Comparison of ENCODE assay signal across 9 mouse cellular contexts in genomic region chr10:52742671-52743379, GRCm38 (mm10). TPM values are rescaled to one million over a fixed set of nuclear protein-coding genes. Genes with fewer than 3 reads are reported as not detected.
DNase-seq lines count a peak whose midpoint lies in the region; ATAC-seq lines count a peak whose summit lies in the region.
"Had no signal": no experiment of that assay in that cellular context is flagged by ENCODE, and none has a peak within 500 bp of the region (broad histone marks: within the 10 kb centered on the region; RNA-seq: fewer than 3 reads in every experiment).

No protein-coding gene starts in this region.

- H3K27me3 ChIP-seq in heart, embryonic 12.5 days (replicated peaks), result no peaks in the 10 kb centered on the region

- H3K4me3 ChIP-seq in heart, embryonic 12.5 days, result peak overlapping the region; percentile 1; the same call in 1 of the 2 replicates
- H3K4me3 ChIP-seq: myocyte had no signal

- H3K4me1 ChIP-seq in heart, embryonic 12.5 days (replicated peaks), result peaks cover 7% of the 10 kb centered on the region

- H3K9ac ChIP-seq in heart, embryonic 12.5 days, result no peak overlapping the region

- ATAC-seq in heart, embryonic 12.5 days (ENCODE audit: insufficient number of reproducible peaks, low FRiP score), result no peak

- no peaks in the 10 kb centered on the region for H3K36me3 ChIP-seq in heart, embryonic 12.5 days

- intact Hi-C loops in heart, postnatal 10 days (cut with DNase I), result no loop called here

- peak overlapping the region; percentile 51 for H3K4me2 ChIP-seq in heart, embryonic 12.5 days

- 13% methylated on average over 10 of the region's 10 CpGs for WGBS in heart, embryonic 12.5 days

- H3K9me3 ChIP-seq in heart, embryonic 12.5 days (replicated peaks), result no peaks in the 10 kb centered on the region

- H3K27ac ChIP-seq in heart, embryonic 12.5 days (ENCODE audit: poor library complexity, severe bottlenecking), result no peak overlapping the region

- DNase-seq in heart, postnatal 10 days, result no peak
- DNase-seq in cerebellum, adult 8-10 months, result peak; percentile 37
- DNase-seq in forelimb bud, embryonic 11.5 days (ENCODE audit: low read depth, low spot score), result peak; percentile 78
- peak; percentile 10 to 13 for DNase-seq in layer of hippocampus, postnatal 25 days (ENCODE audit: extremely low spot score in 1 of 2, low spot score in 1 of 2)
- DNase-seq in retina, postnatal 7 days (ENCODE audit: low read depth, low spot score), result peak; percentile 32
- DNase-seq in c-Kit-positive CD71-positive TER-119-positive erythroid progenitor cells, embryonic 14.5 days (ENCODE audit: low spot score), result no peak
- DNase-seq in urinary bladder, postnatal 4 days (ENCODE audit: low spot score in 2 of 2), result no peak

RNA-seq across cellular contexts. Expression of gene Slc35f1, which starts 52.5 kb away (rescaled TPM):
- polyA plus RNA-seq in heart, embryonic 12.5 days (2016; fragmentation: Nextera tagmentation; extraction: Ambion mirVana), result 1.6 and 1.9 TPM in 2 replicates
- total RNA-seq in heart, postnatal 10 days (2021), result 1 to 10 TPM; 1.4 to 2.0 TPM
- total RNA-seq in layer of hippocampus, postnatal 25 days (2021), result 10 to 100 TPM; 32.6 to 34.5 TPM
- polyA plus RNA-seq: myocyte had no signal

Comparison
In these comparisons a context has a peak if more than half of its experiments do, and no peak if none do; other contexts are left out.
1. DNase-seq: peak in cerebellum, adult 8-10 months (single experiment), forelimb bud, embryonic 11.5 days (single experiment), layer of hippocampus, postnatal 25 days (2 of 2) and retina, postnatal 7 days (single experiment); none in heart, postnatal 10 days (0 of 2), c-Kit-positive CD71-positive TER-119-positive erythroid progenitor cells, embryonic 14.5 days (single experiment) and urinary bladder, postnatal 4 days (0 of 2).
2. RNA of gene Slc35f1, which starts 52.5 kb away (total RNA-seq): 32.6 to 34.5 TPM in layer of hippocampus, postnatal 25 days; 1.4 to 2.0 TPM in heart, postnatal 10 days; every median in the first group is over 10 times any median in the second.